Mouse (Mus musculus): ENCODE measurements around the gene Trim2.

Gene Trim2

GRCm38 (mm10) chr3:84219720-84220273 lies 86.9 kb downstream of the Trim2 start:
- no peak for DNase-seq (ENCODE audit: low spot score)

GRCm38 (mm10) chr3:84219166-84219710 lies 87.4 kb downstream of the Trim2 start:
- no peak for DNase-seq (ENCODE audit: low spot score)

- DNase-seq (ENCODE audit: low spot score): no peak
Measured at GRCm38 (mm10) chr3:84218498-84218897, 88.2 kb downstream of the Trim2 start.

GRCm38 (mm10) chr3:84217961-84218351 lies 88.7 kb downstream of the Trim2 start:
- DNase-seq (ENCODE audit: low spot score): no peak

DNA sequence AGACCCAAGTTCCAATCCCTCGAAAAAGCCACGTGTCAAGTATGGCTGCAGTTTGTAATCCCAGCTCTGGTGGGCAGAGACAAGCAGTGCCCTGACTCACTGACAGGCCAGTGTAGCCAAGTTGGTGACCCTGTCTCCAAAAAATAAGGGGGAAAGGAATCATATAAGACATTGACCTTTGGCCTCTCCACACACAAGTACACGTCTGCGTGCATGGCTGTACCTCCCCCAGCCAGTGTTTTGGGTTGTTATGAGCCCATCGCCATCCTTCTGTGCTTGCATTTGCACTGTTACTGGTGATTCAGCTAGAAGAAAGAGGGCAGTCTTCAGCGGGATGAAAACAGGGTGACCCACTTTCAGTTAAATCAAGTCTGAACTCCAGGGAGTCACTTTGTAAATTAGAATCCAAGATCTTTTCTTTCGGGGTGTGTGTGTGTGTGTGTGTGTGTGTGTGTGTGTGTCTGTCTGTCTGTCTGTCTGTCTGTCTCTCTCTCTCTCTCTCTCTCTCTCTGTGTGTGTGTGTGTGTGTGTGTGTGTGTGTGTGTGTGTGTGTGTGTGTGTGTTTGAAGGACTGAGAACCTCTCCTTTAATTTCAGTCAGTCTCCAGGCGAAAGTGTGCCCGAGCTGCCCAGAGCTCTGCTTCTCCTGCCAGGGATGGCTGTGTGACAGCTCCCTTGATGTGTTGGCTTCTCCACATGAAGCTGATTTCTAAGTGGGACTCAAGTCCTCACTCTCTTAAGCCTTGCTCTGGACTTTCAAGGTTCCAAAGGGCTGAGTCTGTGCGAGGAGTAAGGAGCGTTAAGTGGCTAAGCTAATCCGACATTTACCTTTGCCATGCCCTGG lies 89.3 kb downstream of the Trim2 start:
- no peak for DNase-seq (ENCODE audit: low spot score)

- no peak for DNase-seq (ENCODE audit: low spot score)
Measured at GRCm38 (mm10) chr3:84215743-84216360, 90.8 kb downstream of the Trim2 start.

DNA sequence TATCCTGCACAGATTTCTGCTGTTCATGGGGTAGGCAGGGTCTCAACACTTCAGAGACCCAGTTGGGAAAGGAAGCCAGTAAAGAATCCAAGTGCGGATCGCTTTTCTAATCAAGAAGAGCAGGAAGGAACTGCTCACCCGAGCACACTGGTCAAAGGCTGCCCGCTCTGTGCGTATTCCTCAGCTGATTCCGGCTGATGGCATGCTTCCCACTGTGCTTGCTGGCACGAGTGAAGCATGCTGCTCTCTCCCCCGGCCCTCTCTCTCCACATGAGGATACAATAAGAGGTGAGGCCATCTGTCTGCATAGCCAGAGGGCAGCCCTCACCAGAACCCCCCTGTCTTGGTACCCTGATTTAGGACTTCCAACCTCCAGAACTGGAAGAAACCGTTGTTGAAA lies 91.4 kb downstream of the Trim2 start:
- no peak for DNase-seq (ENCODE audit: low spot score)

DNA sequence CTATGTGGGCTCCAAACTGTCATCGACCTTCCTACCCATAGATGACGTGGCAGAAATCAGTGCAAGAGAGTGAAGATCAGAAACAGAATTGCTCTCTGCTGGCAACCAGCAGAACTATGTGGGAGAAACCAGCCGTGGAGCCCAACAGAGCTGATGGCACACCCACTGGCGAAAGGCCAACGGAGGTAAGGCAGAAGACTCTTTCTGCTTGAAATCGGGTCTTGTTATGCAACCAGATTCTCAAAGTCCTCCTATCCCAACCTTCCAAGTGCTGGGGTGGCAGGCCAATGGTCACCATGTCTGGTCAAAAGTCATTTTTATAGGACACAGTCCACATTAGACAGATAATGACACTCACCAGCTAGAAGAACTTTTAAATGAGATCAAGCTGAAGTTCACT lies 92.2 kb downstream of the Trim2 start:
- no peak for DNase-seq (ENCODE audit: low spot score)

GRCm38 (mm10) chr3:84211340-84211875 lies 95.3 kb downstream of the Trim2 start:
- DNase-seq (ENCODE audit: low spot score): no peak

DNA sequence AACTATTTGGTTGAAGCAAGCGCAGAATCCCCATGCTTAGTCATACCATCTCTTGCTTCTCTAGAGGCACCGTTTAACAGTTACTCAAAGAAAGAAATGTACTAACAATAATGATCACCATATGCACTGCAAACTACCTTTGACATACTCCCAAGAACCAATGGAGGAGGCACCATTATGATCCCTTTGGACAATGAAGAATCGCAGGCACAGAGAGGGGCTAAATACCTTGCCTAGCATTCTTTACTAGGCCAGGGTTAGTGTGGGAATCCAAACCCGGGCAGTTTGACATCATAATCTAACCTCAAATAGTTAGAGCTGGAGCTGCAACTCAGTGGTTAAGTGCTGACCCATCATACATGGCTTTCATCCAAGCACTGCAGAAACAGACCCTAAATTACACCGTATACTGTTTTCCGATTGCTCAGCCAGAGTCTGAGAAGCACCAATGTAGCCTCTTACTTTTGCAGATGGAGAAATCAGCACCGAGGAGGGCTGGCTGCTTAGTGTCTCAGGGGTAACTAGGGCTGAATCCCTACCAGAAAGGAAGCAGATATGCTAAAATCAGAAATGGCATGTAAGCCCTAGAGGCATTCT lies 97.7 kb downstream of the Trim2 start:
- DNase-seq (ENCODE audit: low spot score): no peak

- DNase-seq (ENCODE audit: low spot score): no peak
Measured at GRCm38 (mm10) chr3:84208475-84208874, 98.2 kb downstream of the Trim2 start.

DNA sequence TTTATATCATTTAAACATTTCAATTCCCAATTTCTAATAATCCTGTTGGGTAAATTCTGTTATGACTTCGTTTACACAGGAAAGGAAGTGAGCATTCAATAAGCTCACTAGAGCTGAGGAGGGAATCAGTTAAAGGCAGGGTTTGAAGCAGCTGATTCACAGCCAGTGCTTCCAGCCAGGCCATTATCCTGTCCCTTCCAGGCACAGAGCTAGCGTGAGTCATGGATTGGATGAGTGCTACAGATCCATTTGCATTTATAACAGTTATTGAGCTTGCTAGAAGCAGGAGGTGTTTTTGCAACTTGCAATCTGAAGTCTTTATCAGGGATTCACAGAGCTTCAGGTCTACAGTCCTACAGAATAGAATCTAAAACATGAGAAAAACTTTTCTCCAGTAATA lies 99.3 kb downstream of the Trim2 start:
- DNase-seq (ENCODE audit: low spot score): no peak

- DNase-seq (ENCODE audit: low spot score): no peak
Measured at GRCm38 (mm10) chr3:84206106-84206505, 100.6 kb downstream of the Trim2 start.

GRCm38 (mm10) chr3:84205650-84206049 lies 101.0 kb downstream of the Trim2 start:
- no peak for DNase-seq (ENCODE audit: low spot score)

GRCm38 (mm10) chr3:84204640-84205039 lies 102.0 kb downstream of the Trim2 start:
- no peak for DNase-seq (ENCODE audit: low spot score)

GRCm38 (mm10) chr3:84200559-84201420 lies 105.9 kb downstream of the Trim2 start:
- DNase-seq (ENCODE audit: low spot score): no peak

DNA sequence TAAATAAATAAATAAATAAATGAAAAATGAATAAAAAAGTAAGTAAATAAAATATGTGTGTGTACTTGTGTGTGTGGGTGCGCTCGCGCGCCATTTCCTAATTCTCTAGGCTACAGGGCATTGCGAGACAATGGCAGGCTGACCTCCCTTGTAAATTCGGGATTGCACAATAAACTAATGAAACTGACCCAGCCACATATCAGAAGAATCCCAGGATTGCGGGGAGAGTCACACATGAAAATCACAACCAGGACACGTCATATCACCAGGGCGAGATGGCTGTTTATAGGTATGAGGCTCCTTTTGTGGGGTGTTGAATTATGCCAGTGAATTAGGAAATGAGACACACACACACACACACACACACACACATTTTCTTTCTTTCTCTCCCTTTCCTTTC lies 107.2 kb downstream of the Trim2 start:
- DNase-seq (ENCODE audit: low spot score): no peak

DNA sequence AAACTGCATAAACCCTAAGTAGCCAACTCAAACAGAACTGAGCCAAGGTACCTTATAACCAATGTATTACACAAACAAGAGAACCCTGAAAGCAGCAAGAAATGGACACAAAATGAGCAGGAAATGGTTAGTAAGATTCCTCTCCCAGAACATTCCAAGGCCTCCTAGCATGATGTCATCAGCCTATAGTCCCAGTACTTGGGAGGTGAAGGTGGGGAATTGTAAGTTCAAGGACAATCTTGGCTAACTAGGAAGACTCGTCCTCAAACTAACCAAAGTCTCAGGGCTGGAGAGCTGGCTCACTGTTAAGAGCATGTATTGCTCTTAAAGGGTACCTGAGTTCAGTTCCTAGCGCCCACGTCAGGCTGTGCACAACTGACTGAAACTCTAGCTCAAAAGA lies 108.4 kb downstream of the Trim2 start:
- DNase-seq (ENCODE audit: low spot score): no peak

DNA sequence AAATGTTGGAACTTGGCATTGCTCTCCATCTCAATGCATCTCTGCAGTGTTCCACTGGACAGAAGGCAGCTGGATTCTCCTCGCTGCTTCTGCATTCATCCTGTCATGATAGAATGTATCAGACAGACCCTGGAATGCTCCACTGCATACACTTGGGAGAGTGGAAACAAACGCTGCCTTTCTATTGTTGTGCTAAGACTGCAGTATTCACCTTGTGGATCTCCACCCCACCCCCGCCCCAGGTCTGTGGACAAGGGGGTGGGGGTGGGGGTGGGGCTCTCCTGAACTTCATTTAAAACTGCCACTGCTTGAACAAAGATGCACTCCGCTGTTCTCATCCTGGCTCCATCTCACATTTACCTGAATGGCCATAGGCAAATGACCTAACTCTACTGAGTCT lies 112.8 kb downstream of the Trim2 start:
- no peak for DNase-seq (ENCODE audit: low spot score)

DNA sequence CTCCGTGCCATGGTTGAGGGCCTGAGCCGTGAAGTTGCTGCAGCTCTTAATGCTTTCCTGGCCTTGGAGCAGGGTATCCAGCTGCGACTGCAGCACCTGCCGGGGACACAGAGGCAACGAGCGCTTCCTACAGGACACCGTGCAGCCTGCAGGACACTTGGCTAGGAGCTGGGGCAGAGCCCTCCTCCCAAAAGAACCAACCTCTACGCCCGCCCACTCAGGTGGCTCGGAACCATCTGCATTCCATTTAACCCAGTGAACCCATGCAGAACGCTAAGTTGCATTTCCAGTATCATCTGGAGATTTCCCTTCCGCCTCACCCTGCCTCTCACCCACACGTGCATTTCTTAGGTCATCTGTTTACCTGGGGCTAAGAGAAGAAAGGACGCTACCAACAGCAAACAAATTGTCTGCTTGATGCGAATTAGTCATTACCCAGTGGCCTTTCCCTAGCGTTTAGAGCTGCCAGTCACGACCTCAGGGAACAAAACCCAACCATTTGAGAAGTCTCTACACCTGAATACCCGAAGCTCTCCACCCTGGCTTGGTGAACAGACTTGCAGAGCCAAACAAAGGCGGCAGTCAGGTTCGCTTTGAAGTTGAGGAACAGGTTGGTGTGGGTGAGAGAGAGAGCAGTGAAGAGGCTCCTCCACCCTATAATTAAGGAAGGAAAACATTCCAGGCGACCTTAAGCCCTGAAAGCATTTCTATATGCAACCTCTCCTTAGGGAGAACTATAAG lies 115.4 kb downstream of the Trim2 start:
- no peak for DNase-seq (ENCODE audit: low spot score)
